In the genomic region with DNA sequence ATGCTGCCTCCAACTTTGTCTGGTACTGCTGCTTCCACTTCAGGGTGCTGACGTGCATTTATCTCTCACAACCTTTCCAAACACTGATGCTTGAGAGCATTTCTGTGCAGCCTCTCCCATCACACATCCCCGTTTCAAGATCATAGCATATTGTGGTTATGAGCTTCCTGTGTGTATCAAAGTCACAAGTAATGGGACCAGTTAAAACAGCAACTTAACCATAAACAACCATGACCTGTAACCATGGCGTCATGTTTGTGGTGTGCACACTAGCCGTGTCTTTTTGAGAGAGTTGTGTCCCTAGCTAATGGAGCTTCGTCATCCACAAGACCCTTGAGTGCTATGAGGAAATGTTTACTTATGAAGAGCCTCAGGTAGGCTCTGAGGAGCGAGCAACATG, we compare ENCODE assay signal across 19 mouse cellular contexts. TPM values are rescaled to one million over a fixed set of nuclear protein-coding genes. Genes with fewer than 3 reads are reported as not detected.
DNase-seq lines count a peak whose midpoint lies in the region; ATAC-seq lines count a peak whose summit lies in the region.
"Had no signal": no experiment of that assay in that cellular context is flagged by ENCODE, and none has a peak within 500 bp of the region (broad histone marks: within the 10 kb centered on the region; RNA-seq: fewer than 3 reads in every experiment).

No protein-coding gene starts in this region.

- peak; percentile 81 for ATAC-seq in CD4-positive, CD25-positive, alpha-beta regulatory T cell, adult 4 months
- 0 out of 2 replicates have a peak, but pooled peaks have one; percentile 11 for ATAC-seq in neutrophil, adult 5-6 weeks (ENCODE audit: extremely low read depth, insufficient number of reproducible peaks, low FRiP score, poor library complexity, severe bottlenecking)
- ATAC-seq: forebrain, embryonic 15.5 days; Patski had no signal

- DNase-seq in thymus, postnatal 0 days (ENCODE audit: low spot score), result peak; percentile 39
- DNase-seq in thymus, postnatal 14 days, result no peak
- DNase-seq in induced T-regulatory cell, adult 2 months (ENCODE audit: low read depth), result peak; percentile 51
- no peak for DNase-seq in cerebellum, postnatal 10 days
- DNase-seq in layer of hippocampus, adult 9-11 months, result no peak
- DNase-seq: adrenal gland, adult 8-10 months; adrenal gland, postnatal 36 days; cerebellum, adult 8-10 months; cerebellum, postnatal 25 days; gastrocnemius, postnatal 14 days; heart, postnatal 36 days had no signal

RNA-seq across cellular contexts. Expression of gene Cacng1, which starts 48.1 kb away (rescaled TPM):
- polyA plus RNA-seq in thymus, postnatal 0 days (2015; fragmentation: Nextera tagmentation; extraction: Ambion mirVana), result 0.90 and 0.93 TPM in 2 replicates
- not detected for polyA plus RNA-seq in CD4-positive, CD25-positive, alpha-beta regulatory T cell, adult 4 months (2017; shearing (Covaris generic))
- not detected in 2 replicates for total RNA-seq in neutrophil, adult 5-6 weeks (2017)
- total RNA-seq: CH12.LX; heart, postnatal 36 days had no signal
- polyA plus RNA-seq: forebrain, embryonic 11.5 days; heart, postnatal 0 days; intestine, embryonic 14.5 days had no signal

Comparison
In these comparisons a context has a peak if more than half of its experiments do, and no peak if none do; other contexts are left out.
1. DNase-seq: peak in thymus, postnatal 0 days (single experiment) and induced T-regulatory cell, adult 2 months (single experiment); none in thymus, postnatal 14 days (single experiment), cerebellum, postnatal 10 days (0 of 2) and layer of hippocampus, adult 9-11 months (single experiment).